Mouse (Mus musculus) cerebellum, adult 9-11 months (tissue): ENCODE measurements at regions not wholly inside any gene's neighbourhood (a gene's known extent, or its start where the extent isn't known, plus 50 kb on each side); places are given as distances from the start of the nearest gene placed in this dataset.
"Not testable (repeated sequence)": the region's sequence is repeated elsewhere in the genome, so short reads cannot be mapped to it uniquely, and the experiment has no call there.

Experiments used
- DNase-seq: peaks from one replicate; pipeline ENCODE4 v3.0.0; 2022

DNA sequence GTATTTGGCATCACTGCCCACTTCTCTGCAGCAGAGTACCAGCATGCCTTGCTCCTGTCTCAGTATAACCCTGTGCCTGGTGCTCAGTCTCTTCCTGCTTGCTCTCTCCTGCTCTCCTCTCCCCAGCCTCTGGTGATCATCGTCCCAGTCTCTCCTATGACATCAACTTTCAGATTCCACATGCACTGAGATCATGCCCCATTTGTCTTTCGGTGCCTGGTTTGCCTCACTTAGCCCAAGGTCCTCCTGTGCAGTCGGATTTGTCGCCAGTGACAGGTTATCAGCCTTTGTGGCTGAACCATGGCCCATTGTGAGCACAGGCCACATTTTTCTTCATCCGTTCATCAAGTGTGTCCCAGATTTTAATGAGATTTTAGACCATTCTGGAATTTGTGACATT, 314.0 kb downstream of the Diras2 start:
- no peak for DNase-seq

DNA sequence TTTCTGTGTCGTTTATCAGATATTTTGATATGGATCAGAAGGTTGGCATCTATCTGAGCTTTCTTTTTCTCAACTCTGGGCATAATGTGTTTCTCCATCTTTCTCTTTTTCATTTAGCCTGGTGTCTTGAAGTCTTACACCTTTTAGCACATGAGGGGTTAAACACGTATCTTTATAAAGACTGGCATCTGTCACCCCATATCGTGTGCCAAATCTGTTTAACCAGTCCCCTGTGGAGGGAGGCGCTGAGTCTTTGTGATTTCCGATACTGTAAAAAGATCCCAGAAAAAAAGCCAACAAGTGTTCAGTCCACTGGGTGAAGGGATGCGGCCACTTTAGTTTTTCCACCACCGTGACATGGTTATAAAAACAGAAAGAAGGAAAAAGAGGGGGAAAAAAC, 313.3 kb downstream of the Diras2 start:
- no peak for DNase-seq

DNA sequence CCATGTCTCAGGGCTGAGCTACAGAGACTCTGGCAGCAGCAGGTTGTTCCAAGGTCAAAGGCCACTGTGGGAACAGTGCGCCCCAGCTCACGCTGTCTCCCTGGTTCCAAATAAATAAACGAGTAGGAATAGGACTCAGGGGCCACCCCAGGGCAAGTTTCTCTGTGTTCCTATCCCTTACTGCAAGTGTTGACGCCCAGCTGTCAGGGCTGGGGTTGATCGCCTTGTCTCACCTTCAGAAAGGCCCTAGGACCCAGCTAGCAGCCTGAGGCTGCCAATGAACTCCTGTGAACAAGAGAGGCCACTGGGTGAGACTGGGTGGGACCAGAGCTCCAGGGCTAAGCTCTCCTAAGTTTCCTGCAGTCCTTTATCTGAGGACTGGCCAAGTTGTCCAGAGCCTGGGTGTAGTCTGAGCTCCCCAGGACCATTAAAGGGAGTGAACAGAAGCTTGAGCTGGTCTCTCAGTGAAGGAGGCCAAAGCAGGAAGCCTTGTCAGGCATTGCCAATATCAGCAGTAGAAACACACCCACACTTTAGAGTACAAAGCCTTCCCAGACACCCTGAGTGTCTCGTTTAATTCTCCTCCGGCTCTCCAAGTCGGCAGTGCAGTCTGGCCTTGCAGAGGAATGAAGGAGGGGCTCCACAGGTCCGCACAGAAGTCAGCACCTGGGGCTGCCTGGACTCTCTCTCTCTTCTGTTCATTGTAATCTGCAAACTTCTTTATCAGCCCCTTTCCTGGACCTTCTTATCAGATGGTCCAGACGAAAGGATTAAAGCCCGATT, 308.6 kb downstream of the Diras2 start:
- DNase-seq, result no peak

DNA sequence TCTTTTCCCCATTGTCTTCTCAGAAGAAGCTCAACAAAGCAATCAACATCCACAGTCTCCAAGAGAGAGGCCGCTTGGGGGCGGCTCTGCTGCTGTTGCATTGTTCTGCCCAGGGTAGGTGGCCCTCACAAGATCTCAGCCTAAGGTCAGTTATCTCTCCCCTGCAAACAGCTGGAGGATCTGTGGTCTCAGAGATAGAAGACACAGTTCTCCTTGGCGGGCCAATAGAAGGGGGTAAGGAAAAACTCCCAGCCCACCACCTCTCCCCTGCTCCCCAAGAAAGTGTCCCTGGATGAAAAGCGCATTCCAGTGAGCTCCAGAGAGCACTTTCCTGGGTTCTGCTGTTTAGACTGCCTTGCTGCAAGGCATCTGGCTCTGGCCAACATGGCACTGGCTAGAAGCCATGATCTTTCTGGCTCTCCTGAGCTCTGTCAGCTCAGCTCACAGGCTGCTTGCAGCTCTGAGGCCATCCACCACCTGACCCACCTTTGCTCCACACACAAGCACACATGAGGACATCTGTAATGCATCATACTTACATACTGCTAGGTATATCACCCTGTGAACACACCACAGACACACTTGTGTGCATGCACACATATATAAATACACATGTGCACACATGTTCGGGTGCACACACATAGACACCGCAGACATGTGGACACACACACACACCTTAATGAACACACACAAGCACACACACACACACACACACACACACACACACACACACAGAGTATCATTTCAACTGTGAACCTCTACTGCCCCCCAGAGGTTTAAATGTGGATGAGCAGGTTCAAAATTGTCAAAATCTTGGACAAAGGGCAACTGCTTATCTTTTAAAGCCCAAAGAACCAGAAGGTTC, 307.7 kb downstream of the Diras2 start:
- DNase-seq, result peak; percentile 56

- no peak for DNase-seq
Observed at GRCm38 (mm10) chr13:52233971-52234370, 297.1 kb downstream of the Diras2 start.

DNA sequence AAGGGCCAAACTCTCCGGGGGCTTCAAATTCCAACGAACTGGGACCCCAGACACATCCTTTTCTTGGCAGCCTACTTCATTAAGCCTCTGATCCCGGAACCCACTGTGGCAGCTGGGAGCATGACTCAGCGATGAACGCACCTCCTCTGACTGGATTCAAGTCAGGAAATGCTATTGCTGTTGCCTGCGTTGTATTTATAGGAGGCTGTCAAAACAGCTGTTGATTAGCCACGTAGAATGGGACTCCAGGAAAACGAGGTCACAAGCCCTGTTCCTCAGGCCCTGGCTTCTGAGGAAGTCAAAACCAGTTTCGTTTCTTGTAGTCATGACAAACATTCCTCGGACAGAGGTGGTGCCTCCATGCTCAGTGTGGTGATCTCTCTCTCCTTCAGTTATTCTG, 295.0 kb downstream of the Diras2 start:
- DNase-seq, result no peak

- no peak for DNase-seq
Observed at GRCm38 (mm10) chr13:52239563-52239962, 291.5 kb downstream of the Diras2 start.

- DNase-seq, result no peak
Observed at GRCm38 (mm10) chr13:52241761-52242160, 289.3 kb downstream of the Diras2 start.

GRCm38 (mm10) chr13:52249492-52249891, 281.6 kb downstream of the Diras2 start:
- DNase-seq, result no peak

DNA sequence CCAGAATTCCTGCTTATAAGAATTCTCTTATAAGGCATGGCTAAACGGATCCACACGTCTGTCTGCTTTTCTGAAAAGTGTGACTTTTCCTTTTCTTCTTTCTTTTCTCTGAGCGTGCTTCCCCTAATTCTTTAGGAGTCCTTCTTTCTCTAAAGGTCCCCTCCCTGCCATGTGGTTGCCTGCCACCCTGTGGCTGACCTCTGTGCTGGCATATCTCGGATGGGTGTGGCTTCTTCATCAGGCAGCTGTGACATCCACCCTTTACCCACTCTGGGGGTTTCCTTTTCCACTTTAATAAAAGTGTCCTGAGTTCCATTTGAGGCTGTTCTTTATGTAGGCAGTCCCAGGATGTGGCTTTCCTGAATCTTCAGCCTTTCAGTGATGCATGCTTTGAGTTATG, 280.7 kb downstream of the Diras2 start:
- no peak for DNase-seq

DNA sequence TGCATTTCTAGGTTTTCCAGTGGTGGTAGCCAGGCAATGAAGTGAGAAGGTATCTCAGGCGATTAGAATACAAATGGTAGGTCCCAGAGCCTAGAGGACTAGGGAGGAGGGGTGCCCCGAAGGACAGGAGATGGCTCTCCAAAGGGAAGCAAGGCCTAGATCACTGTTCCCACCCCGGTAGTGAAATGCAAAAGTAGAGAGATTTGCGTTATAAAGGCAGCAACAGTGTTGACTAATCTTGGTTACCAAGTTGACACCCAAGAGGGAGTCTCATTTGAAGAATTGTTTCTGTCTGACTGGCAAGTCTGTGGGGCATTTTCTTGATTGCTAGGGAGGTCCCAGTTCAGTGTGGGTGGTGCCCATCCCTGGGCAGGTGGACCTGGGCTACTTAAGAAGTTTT, 278.8 kb downstream of the Diras2 start:
- no peak for DNase-seq

GRCm38 (mm10) chr13:52252726-52253125, 278.4 kb downstream of the Diras2 start:
- DNase-seq, result not testable (repeated sequence)

- peak; percentile 34 for DNase-seq
Observed at GRCm38 (mm10) chr13:52253138-52253537, 277.9 kb downstream of the Diras2 start.

GRCm38 (mm10) chr13:52254185-52254584, 276.9 kb downstream of the Diras2 start:
- peak; percentile 43 for DNase-seq

- no peak for DNase-seq
Observed at GRCm38 (mm10) chr13:52255697-52256096, 275.4 kb downstream of the Diras2 start.

DNA sequence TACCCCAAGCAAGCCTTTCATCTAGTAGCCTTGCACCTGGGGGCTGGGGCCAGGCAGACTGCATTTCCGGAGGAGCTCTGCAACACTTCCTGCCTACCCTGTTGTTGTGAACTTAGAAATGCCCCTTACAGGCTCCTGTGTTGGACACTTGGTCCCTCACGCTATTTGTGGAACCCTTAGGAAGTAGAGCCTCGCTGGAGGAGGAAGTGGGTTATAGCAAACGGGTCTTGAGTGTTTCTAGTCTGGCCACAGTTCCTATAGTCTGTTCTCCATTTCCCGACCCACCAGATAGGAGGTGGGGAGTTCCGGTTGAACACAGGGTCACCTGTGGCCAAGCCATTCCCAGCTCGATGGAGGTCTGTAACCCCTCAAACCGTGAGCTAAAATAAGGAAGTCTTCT, 272.7 kb downstream of the Diras2 start:
- DNase-seq, result no peak

DNA sequence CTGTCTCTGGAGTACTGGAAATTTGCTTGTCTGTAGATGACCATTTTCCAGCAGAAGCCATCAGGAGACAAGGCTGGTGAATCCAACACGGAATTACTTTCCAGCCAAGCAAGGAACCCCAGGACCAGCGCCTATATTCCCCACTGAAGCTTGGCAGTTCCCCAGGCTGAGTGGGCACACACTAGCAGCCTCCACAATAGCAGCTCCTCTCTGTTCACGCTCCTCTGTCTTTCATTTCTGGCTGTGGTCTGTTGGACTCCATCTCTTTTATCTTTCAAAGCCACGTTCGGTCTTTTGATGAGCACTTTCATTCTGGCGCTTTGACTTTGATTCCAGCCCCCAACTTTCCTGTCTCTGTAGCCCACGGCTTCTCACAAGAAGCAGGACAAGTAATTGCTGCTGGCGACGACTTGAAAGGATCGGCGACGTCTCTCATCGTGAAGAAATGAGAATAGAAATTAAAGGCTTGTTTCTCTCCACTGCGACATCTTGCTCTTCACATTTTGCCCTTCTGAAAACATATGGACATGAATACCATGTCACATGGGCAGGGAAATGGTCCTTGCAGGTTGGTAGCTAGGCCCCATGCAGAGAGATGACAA, 268.0 kb downstream of the Diras2 start:
- DNase-seq, result no peak

DNA sequence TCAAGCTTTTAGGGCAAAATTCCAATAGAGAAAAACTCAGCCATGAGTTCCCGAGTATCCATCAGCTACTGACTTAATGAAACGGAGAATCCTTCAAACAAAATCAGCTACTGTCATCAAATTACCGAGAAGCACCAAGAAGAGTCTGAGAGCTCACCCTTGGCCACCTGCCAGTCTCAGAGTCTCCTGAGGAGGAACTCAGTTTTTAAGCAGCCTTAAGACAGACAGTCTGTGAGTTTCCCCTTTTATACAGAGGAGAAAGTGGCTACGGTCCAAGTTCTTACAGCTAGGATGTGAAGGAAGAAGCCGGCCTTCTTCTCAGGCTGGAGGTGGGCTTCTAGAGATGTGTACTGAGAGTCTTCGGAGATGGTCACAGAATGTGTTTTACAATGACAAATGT, 262.8 kb downstream of the Diras2 start:
- DNase-seq, result no peak

GRCm38 (mm10) chr13:52273502-52274246, 257.4 kb downstream of the Diras2 start:
- DNase-seq, result no peak

- DNase-seq, result peak; percentile 23
Observed at GRCm38 (mm10) chr13:52275196-52275595, 255.9 kb downstream of the Diras2 start.

DNA sequence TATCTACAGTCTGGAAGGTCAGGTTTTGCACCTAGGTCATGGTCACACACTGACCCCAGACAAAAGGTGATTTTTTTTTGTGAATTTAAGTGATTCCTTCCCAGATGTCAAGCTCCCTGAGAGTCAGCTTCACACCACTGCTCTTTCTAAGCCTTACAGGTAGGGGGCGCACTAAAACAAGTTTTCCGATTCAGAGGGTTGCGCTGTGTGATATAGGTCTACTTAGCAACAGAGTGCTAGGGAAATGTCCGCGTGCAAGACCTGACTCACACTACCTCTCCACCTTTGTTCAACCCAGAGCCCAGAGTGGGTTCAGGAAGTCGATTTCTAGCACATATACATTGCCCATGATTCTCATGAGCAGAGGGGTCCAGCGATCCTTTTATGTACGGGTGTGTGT, 255.4 kb downstream of the Diras2 start:
- DNase-seq, result peak; percentile 71

- no peak for DNase-seq
Observed at GRCm38 (mm10) chr13:52277195-52277594, 253.9 kb downstream of the Diras2 start.

DNA sequence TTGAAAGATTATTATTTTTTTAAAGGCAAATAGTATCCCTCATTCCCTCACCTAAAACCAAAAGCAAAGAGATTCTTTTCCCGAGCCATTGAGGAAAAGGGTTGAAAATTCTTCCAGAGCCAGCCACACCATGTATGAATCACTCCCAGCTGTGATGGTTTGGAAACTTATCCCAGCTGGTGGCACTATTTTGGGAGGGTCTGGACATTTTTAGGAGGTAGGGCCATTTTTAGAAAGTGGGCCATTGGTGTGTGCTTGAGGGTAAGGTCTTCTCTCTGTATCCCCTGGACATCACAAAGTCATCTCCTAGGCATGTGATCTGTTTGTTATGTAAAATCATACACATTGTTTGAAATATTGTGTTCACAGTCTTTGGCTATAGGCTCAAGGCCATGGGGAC, 252.2 kb downstream of the Diras2 start:
- no peak for DNase-seq
